Mouse (Mus musculus) retina, embryonic 14.5 days (tissue): ENCODE measurements around the gene Slc25a17.

Source experiments
- DNase-seq: peaks from one replicate; pipeline ENCODE4 v3.0.0-alpha.2; 2015; ENCODE audit warnings: low spot score

Slc25a17 gene

GRCm38 (mm10) chr15:81360345-81361021 is at the start of gene Slc25a17:
Gene Slc25a17, minus strand, starts transcription at chr15:81360812.
- peak; percentile 98 for DNase-seq

DNA sequence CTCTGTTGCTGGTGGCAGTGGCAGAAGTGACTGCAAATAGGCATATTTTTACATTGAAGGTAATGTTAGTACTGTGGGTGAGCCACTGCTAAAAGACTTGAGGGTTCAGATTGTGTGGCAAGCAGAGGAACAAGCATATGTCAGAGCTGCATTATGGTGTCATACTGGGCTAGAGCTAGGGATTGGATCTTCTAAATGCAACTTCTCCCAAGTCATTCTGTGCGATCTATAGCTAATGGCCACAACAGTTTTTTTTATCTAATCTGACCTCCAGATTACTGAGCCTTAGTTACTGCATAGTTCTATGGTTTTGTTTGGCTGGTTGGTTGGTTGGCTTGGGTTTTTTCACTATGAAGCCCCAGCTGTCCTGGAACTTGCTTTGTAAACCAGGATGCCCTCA is 47.6 kb upstream of the Slc25a17 start, which contains the start of gene Dnajb7:
Dnajb7 (minus strand) TSS at position 101 of the 400 bp plus-strand sequence.
- no peak for DNase-seq

DNA sequence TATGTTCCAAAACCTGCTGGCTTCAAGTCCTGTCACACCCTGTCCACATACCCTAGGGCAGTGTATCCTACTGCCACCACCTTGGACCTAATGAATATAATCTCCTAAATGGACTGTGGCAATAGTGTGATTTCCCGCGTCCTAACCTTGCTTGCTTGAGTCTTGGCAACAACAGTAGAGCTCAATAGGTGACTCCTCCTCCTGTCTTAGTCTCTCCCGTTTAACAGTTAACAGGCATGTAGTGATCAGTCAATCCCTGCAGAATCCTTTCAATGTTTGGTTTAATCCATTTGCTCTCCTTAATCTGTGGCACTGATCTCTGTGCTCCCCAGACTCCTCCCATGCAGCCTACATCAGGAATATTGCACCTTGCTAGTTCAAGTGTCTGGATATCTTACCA is 44.4 kb upstream of the Slc25a17 start:
- DNase-seq, result no peak

DNA sequence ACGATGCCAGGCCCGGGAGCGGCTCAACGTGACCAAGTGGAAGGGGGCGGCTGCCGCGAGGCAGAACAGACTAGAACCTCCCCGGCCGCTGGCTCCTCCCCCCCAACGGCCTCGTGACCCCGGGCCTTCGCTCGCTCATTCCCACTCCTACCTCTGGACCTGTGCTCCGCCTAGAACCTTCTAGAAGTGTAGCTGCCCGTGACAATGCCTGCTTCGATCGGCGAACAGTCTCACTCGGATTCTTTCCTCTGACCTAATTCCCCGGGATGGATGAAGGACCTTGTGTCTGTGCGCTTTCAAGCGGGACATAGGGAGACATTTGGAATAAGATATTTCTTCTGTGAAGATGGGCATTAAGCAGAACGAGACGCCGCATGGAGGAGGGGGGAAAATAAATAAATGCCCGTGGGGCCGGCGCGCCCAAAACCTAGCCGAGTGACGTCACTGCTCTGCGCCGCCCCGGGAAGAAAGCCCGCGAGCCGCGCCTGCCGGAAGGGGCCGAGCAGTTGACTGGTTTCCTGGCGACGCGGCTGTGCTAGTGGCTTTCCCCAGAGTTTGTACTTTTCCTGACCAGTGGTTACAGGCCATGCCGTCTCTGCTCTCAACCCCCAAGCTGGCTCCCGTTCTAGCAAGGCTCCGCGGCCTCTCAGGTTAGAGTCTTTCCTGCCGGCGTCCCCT is 39.2 kb upstream of the Slc25a17 start, which contains the start of the genes St13 and Xpnpep3:
St13 (minus strand) TSS at position 440 of the 678 bp plus-strand sequence.
Xpnpep3 (plus strand) TSS at position 501 of the 678 bp plus-strand sequence.
- peak; percentile 97 for DNase-seq

- no peak for DNase-seq
Observed at GRCm38 (mm10) chr15:81399297-81399637, 38.7 kb upstream of the Slc25a17 start.

- no peak for DNase-seq
Observed at GRCm38 (mm10) chr15:81398189-81398588, 37.6 kb upstream of the Slc25a17 start.

- DNase-seq, result no peak
Observed at GRCm38 (mm10) chr15:81394211-81394915, 33.8 kb upstream of the Slc25a17 start.

DNA sequence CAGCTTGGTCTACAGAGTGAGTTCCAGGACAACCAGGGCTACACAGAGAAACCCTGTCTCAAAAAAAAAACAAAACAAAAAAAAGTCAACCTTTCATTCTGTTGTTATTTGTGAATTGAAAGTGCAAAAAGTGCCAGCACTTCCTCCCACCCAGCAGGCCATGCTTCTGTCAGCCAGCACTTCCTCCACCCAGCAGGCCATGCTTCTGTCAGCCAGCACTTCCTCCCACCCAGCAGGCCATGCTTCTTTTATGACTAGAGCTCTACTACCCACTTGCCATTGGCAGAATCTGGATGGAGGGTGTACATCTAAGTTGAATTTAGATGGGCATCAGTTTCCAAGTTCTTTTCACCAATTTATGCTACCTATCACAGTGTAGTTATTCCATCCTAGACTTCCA is 32.4 kb upstream of the Slc25a17 start:
- DNase-seq, result no peak

DNA sequence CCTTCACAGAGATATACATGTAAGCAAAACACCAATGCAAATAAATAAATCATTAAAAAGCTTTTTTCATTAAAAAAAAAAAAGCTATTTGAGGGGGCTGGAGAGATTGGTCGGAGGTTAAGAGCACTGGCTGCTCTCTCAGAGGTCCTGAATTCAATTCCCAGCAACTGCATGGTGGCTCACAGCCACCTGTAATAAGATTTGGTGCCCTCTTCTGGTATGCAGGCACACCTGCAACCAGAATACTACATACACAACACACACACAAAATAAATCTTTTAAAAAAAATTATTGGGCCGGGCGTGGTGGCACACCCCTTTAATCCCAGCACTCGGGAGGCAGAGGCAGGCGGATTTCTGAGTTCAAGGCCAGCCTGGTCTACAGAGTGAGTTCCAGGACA is 25.7 kb upstream of the Slc25a17 start:
- DNase-seq, result no peak

DNA sequence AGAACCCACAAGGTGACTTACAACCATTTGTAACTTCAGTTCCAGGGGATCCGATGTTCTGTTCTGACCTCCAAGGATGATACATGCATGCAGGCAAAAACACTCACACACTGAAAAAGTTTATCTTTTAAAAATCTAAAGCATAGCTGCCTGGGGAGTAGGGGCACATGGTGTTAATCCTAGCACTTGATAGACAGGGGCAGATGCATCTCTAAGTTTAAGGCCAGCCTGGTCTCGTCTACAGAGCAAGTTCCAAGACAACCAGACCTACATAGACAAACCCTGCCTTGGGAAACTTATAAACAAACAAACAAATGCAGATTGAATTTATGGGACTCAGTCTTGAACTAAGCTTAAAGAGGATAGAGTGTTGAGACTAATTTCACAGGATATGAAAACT is 18.2 kb upstream of the Slc25a17 start:
- no peak for DNase-seq

GRCm38 (mm10) chr15:81374621-81375020 is 14.0 kb upstream of the Slc25a17 start:
- DNase-seq, result no peak

DNA sequence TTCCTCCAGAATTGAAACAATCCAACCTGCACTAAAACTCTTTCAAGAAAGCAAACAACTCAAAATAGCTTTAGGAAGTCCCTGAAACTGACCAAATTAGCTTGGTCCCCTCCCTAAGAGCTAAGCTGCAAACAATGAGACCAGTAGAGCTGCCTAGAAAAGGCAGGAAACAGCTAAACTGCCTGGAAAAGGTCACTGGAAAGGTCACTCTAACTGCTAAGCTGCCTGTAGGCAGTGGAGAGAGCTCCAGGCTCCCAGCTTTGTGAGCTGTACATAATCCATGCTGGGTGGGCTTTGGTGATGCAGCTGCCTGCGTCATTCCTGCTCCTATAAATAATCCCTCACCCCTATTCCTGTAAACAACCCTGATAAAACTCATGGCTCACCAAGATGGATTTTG is 9.7 kb upstream of the Slc25a17 start:
- DNase-seq, result no peak

- DNase-seq, result no peak
Observed at GRCm38 (mm10) chr15:81368601-81369000, 8.0 kb upstream of the Slc25a17 start.

DNA sequence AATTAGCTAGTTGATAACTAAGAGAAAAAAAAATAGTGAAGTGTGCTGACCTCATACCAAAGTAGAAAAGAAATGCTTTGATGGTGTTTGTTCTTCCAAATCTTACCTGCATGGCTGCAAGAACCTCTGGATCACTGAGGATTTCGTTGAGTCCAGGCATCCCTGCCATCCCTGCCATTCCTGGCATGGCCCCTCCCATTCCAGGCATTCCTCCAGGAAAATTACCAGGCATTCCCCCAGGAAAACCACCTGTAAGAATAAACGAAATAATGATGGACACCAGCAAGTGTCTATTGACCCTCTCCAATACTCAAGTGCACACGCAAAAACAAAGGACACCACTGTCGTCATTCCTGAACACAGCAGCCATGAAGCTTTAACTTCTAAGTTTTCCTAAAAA is 5.6 kb upstream of the Slc25a17 start:
- no peak for DNase-seq

- no peak for DNase-seq
Observed at GRCm38 (mm10) chr15:81365246-81365645, 4.6 kb upstream of the Slc25a17 start.

GRCm38 (mm10) chr15:81364271-81364670 is 3.7 kb upstream of the Slc25a17 start:
- no peak for DNase-seq

DNA sequence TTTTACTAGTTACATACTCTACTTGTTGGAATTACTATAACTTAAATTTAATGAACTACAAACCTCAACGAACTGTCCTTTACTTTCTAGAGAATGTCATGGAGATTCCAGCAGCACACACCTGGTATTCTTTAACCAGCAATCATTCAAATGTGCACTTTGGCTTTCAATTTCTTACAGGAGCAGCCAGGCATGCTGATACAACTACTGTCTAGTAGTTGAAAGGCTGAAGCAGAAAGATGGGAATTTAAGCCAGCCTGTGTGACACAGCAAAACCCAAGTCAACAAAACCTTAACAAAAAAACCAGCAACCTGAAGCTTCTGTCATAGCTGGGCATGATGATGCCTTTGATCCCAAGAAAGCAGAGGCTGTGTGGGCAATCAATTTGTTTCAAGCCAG is 1.9 kb upstream of the Slc25a17 start:
- no peak for DNase-seq

GRCm38 (mm10) chr15:81361417-81362015 is 904 bp upstream of the Slc25a17 start:
- no peak for DNase-seq

DNA sequence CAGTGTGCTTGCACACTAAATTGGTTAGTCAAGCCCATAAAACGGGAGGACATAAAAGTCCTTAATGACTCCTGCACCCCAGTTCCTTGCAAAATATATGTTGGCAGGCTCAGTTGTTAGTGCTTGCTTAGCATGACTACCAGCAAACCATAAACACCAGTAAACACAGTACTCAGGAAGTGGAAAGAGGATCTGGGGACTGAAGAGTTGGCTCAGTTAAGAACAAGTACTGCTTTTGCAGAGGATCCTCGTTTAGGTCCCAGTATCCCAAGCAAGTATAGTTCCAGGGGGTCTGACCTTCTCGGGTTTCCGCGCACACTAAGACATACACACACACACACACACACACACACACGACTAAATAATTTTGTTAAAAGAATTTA is 401 bp upstream of the Slc25a17 start:
- no peak for DNase-seq

- no peak for DNase-seq
Observed at GRCm38 (mm10) chr15:81359421-81359820, 1.2 kb downstream of the Slc25a17 start.

- DNase-seq, result no peak
Observed at GRCm38 (mm10) chr15:81358943-81359342, 1.7 kb downstream of the Slc25a17 start.

DNA sequence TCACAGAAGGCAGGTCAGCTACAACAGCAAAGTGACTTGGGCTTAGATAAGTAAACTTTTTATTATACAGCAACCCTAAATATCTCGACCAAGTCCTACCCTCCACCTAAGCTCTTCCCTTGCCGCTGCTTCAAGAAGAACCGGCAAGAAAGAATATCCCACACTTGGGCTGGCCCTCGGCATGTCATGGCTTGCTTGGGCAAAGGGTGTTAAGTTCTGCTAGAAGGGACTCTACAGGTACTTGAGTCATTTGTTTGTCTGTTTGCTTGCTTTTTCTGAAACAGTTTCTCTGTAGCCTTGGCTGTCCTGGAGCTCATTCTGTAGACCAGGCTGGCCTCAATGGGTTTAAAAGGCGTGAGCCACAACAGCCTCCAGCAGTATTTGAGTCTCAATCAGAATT is 3.7 kb downstream of the Slc25a17 start:
- DNase-seq, result no peak
